Mouse (Mus musculus) heart, embryonic 15.5 days (tissue): Measurements from ENCODE around the gene Ptpn7. TPM values are rescaled to one million over a fixed set of nuclear protein-coding genes. Genes with fewer than 3 reads are reported as not detected.
"Not testable (repeated sequence)": the region's sequence is repeated elsewhere in the genome, so short reads cannot be mapped to it uniquely, and the experiment has no call there.

Experiments used
- ATAC-seq: fragments of 200-750 bp; cut with Nextera tagmentation; replicated peaks from 2 replicates; pipeline ENCODE4 v1.8.0; 2017; ENCODE audit warnings: low read depth, moderate TSS enrichment; ENCODE audit not compliant: insufficient number of reproducible peaks, insufficient read depth, low FRiP score
- H3K27ac ChIP-seq: fragments of 300-500 bp; sonication (generic); 2 replicates; pipeline ENCODE4 v1.5.1; 2015; ENCODE audit warnings: mild to moderate bottlenecking, inconsistent platforms
- H3K27me3 ChIP-seq: fragments of 300-500 bp; sonication (generic); 2 replicates; pipeline ENCODE4 v1.6.1; 2015; ENCODE audit warnings: inconsistent platforms
- H3K36me3 ChIP-seq: fragments of 300-500 bp; sonication (generic); 2 replicates; pipeline ENCODE4 v1.6.1; 2015; ENCODE audit warnings: mild to moderate bottlenecking, inconsistent platforms
- H3K4me1 ChIP-seq: fragments of 300-500 bp; sonication (generic); replicated peaks from 2 replicates; pipeline ENCODE4 v1.6.1; 2015; ENCODE audit warnings: inconsistent platforms
- H3K4me2 ChIP-seq: fragments of 300-500 bp; sonication (generic); 2 replicates; pipeline ENCODE4 v1.6.1; 2015; ENCODE audit warnings: inconsistent platforms, mild to moderate bottlenecking, moderate library complexity
- H3K4me3 ChIP-seq: fragments of 300-500 bp; sonication (generic); 2 replicates; pipeline ENCODE4 v1.5.1; 2015; ENCODE audit warnings: mild to moderate bottlenecking, inconsistent platforms
- H3K9ac ChIP-seq: fragments of 300-500 bp; sonication (generic); 2 replicates; pipeline ENCODE4 v1.6.1; 2015; ENCODE audit warnings: mild to moderate bottlenecking, inconsistent platforms
- H3K9me3 ChIP-seq: fragments of 300-500 bp; sonication (generic); replicated peaks from 2 replicates; pipeline ENCODE4 v1.6.1; 2016; ENCODE audit warnings: inconsistent platforms
- WGBS: fragments of 180-500 bp; shearing (Covaris S2); methylation state at CpG from one replicate; pipeline ENCODE4 v1.1.7; 2015; ENCODE audit warnings: mixed read lengths; 5-methylcytosine and 5-hydroxymethylcytosine counted together
- polyA plus RNA-seq: library from polyadenylated mRNA; unstranded; fragments of >200 nt; fragmentation: Nextera tagmentation; extraction: Ambion mirVana; gene quantifications from 2 replicates; pipeline ENCODE4 v1.2.1, GENCODE M21; 2015

The Ptpn7 gene
- polyA plus RNA-seq, 1 experiment from 2014 or later: 1.8 TPM

DNA sequence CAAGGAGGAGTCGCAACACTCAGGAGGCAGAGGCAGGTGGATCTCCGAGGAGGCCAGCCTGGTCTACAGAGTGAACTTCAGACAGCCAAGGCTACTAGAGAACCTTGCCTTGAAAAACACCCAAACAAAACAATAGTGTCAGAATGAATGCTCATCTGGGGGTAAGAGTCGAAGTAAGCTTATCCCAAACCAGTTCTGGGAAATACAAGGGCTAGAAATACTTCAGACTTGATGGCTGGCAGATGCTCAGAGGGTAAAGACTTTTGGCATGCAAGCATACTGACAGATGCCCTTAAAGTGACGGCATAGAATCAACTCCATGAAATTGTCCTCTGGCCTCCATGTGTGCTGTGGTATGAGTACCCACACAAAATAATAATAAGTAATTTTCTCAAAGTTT is 56.7 kb downstream of the Ptpn7 start:
- Histone ChIP-seq H3K9ac (no peak overlapping the region), H3K27ac (no peak overlapping the region), H3K9me3 (no peaks in the 10 kb centered on the region), H3K4me1 (peaks cover 2% of the 10 kb centered on the region), H3K4me2 (no peak overlapping the region), H3K27me3 (peaks cover 25% of the 10 kb centered on the region), H3K36me3 (no peaks in the 10 kb centered on the region), H3K4me3 (no peak overlapping the region)
- 85% methylated on average over 4 of the region's 4 CpGs for WGBS
- no peak for ATAC-seq

DNA sequence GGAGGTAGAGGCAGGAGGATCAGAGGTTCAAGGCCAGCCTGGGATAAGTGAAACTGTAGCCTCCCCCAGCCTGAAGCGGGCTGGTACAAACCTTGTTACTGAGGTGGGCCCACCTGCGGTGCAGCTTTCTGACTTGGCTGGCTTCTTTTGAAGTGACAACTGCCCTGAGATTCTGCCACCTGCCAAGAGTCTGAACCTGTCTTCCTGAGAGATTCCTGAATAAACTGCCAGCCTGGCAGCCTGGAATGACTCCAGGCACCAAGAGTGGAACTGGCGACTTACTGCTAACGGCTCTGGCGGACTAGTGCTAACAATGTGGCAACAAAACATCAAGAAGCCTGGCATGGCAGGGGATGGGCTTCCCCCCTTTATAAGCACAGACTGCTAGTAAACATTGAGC is 61.8 kb downstream of the Ptpn7 start:
- H3K4me1 ChIP-seq: not testable (repeated sequence)
- WGBS: 75% methylated on average over 5 of the region's 5 CpGs

More for the DNA sequence above, 61.8 kb downstream of the Ptpn7 start:
- H3K4me2 ChIP-seq, H3K27ac ChIP-seq, H3K36me3 ChIP-seq, H3K9ac ChIP-seq, H3K4me3 ChIP-seq, ATAC-seq, H3K9me3 ChIP-seq, H3K27me3 ChIP-seq: not testable (repeated sequence)

Other genes starting within 250 kb of the Ptpn7 start
- 25.4 and 26.0 TPM in 2 replicates for gene Ppp1r12b, start 176.8 kb upstream of the Ptpn7 start, polyA plus RNA-seq
- gene Ube2t, start 170.1 kb upstream of the Ptpn7 start, polyA plus RNA-seq: 42.8 and 48.2 TPM in 2 replicates
- 3.4 and 5.9 TPM in 2 replicates for gene Lgr6, start 27.4 kb upstream of the Ptpn7 start, polyA plus RNA-seq
- gene Arl8a, start 14.1 kb downstream of the Ptpn7 start, polyA plus RNA-seq: 34.0 and 45.6 TPM in 2 replicates
- 0.06 TPM in 1 of 2 replicates, not detected in the other for gene Gpr37l1, start 35.0 kb downstream of the Ptpn7 start, polyA plus RNA-seq
- 1.4 and 2.6 TPM in 2 replicates for gene Elf3, start 125.9 kb downstream of the Ptpn7 start, polyA plus RNA-seq
- 47.2 and 63.0 TPM in 2 replicates for gene Rnpep, start 151.4 kb downstream of the Ptpn7 start, polyA plus RNA-seq
- gene Timm17a, start 181.1 kb downstream of the Ptpn7 start, polyA plus RNA-seq: 287 and 387 TPM in 2 replicates
- gene Lmod1, start 192.1 kb downstream of the Ptpn7 start, polyA plus RNA-seq: 2.0 and 3.6 TPM in 2 replicates
- gene Shisa4, start 242.5 kb downstream of the Ptpn7 start, polyA plus RNA-seq: 26.0 and 33.0 TPM in 2 replicates